Mouse (Mus musculus) testis, adult 2 months (tissue): ENCODE data around the gene Mycbpap.

Source experiments
- CTCF ChIP-seq: fragments of 200-500 bp; IDR thresholded peaks from 2 replicates; pipeline ENCODE4 v1.5.1; 2012; ENCODE audit warnings: low read depth, mild to moderate bottlenecking, inconsistent platforms, low read length, moderate library complexity; ENCODE audit not compliant: control insufficient read depth, insufficient read depth, insufficient replicate concordance
- POLR2A ChIP-seq: fragments of 200-500 bp; IDR thresholded peaks from 2 replicates; pipeline ENCODE4 v1.6.1; 2012; ENCODE audit warnings: low read depth, mild to moderate bottlenecking, inconsistent platforms, low read length, moderate library complexity; ENCODE audit not compliant: control insufficient read depth

DNA sequence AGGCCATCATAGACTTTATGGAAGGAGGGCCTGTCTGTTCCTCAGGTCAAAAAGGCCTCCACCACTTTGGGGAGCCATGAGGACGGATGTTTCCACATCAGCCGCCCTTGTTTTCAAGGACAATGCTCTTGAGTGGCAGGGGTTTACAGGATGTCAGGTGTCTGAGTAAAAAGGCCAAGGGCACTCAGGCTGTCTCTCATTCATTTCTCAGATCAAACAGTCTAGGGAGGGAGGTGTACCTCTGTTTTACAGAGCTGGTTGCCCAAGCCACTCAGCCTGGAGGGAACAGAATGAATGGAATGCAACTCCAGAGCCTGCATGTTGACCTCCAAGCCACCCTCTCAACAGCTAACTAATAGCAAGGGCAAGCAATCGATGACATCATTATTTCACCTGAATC lies 26.1 kb downstream of the Mycbpap start:
- TF ChIP-seq CTCF (no peak), POLR2A (no peak)
